Mouse (Mus musculus) CD4-positive naive resting alpha-beta T cell, adult 76 days (primary cell): ENCODE measurements around the gene Pcgf6. TPM values are rescaled to one million over a fixed set of nuclear protein-coding genes. Genes with fewer than 3 reads are reported as not detected.

ENCODE experiments used
- total RNA-seq: library from RNA; stranded (reverse); gene quantifications from one replicate; pipeline ENCODE4 v1.2.4, GENCODE M21; 2023

The Pcgf6 gene
- total RNA-seq, result 17.9 TPM

GRCm38 (mm10) chr19:47050271-47051032 lies at the start of gene Pcgf6:
Gene Pcgf6, minus strand, starts transcription at chr19:47050906.

GRCm38 (mm10) chr19:47090550-47091156 lies 39.9 kb upstream of the Pcgf6 start, which contains the start of the genes Usmg5 and Pdcd11:
Gene Usmg5, minus strand, starts transcription at chr19:47090647.
Gene Pdcd11, plus strand, starts transcription at chr19:47090768.

GRCm38 (mm10) chr19:47067096-47067882 lies 16.6 kb upstream of the Pcgf6 start, which contains the start of gene Taf5:
Gene Taf5, plus strand, starts transcription at chr19:47067746.

GRCm38 (mm10) chr19:47014447-47015381 lies 36.0 kb downstream of the Pcgf6 start, which contains the start of the genes Ina and Nt5c2:
Gene Ina, plus strand, starts transcription at chr19:47014698.
Gene Nt5c2, minus strand, starts transcription at chr19:47015153.

Other genes with a start within 250 kb of the Pcgf6 start
- not detected for gene Ina, start 36.2 kb downstream of the Pcgf6 start, total RNA-seq
- gene Nt5c2, start 35.8 kb downstream of the Pcgf6 start, total RNA-seq, result 91.2 TPM
- 14.7 TPM for gene Taf5, start 16.8 kb upstream of the Pcgf6 start, total RNA-seq
- 171 TPM for gene Usmg5, start 39.7 kb upstream of the Pcgf6 start, total RNA-seq
- 41.1 TPM for gene Pdcd11, start 39.9 kb upstream of the Pcgf6 start, total RNA-seq
- 5.8 TPM for gene Calhm2, start 87.4 kb upstream of the Pcgf6 start, total RNA-seq
- gene Calhm1, start 93.3 kb upstream of the Pcgf6 start, total RNA-seq, result not detected
- not detected for gene Calhm3, start 106.9 kb upstream of the Pcgf6 start, total RNA-seq
- gene Neurl1a, start 127.9 kb upstream of the Pcgf6 start, total RNA-seq, result not detected